Mouse (Mus musculus) forebrain, embryonic 13.5 days (tissue): ENCODE data around the gene Dnm3. TPM values are rescaled to one million over a fixed set of nuclear protein-coding genes. Genes with fewer than 3 reads are reported as not detected.
"Not testable (repeated sequence)": the region's sequence is repeated elsewhere in the genome, so short reads cannot be mapped to it uniquely, and the experiment has no call there.

Source experiments
- ATAC-seq: fragments of 200-750 bp; cut with Nextera tagmentation; 2 replicates; pipeline ENCODE4 v1.8.0; 2017
- H3K27ac ChIP-seq: fragments of 300-500 bp; sonication (generic); 2 replicates; pipeline ENCODE4 v1.5.1; 2015; ENCODE audit warnings: inconsistent platforms, mild to moderate bottlenecking, moderate library complexity
- H3K27me3 ChIP-seq: fragments of 300-500 bp; sonication (generic); 2 replicates; pipeline ENCODE4 v1.6.1; 2015; ENCODE audit warnings: mild to moderate bottlenecking, inconsistent platforms
- H3K36me3 ChIP-seq: fragments of 300-500 bp; sonication (generic); 2 replicates; pipeline ENCODE4 v1.6.1; 2015; ENCODE audit warnings: mild to moderate bottlenecking, inconsistent platforms; ENCODE audit not compliant: poor library complexity, severe bottlenecking
- H3K4me1 ChIP-seq: fragments of 300-500 bp; sonication (generic); 2 replicates; pipeline ENCODE4 v1.6.1; 2015; ENCODE audit warnings: inconsistent platforms
- H3K4me2 ChIP-seq: fragments of 300-500 bp; sonication (generic); 2 replicates; pipeline ENCODE4 v1.6.1; 2015; ENCODE audit warnings: inconsistent platforms, mild to moderate bottlenecking, moderate library complexity
- H3K4me3 ChIP-seq: fragments of 300-500 bp; sonication (generic); 2 replicates; pipeline ENCODE4 v1.5.1; 2015; ENCODE audit warnings: mild to moderate bottlenecking, inconsistent platforms
- H3K9ac ChIP-seq: fragments of 300-500 bp; sonication (generic); 2 replicates; pipeline ENCODE4 v1.6.1; 2015; ENCODE audit warnings: mild to moderate bottlenecking, inconsistent platforms
- H3K9me3 ChIP-seq: fragments of 300-500 bp; sonication (generic); replicated peaks from 2 replicates; pipeline ENCODE4 v1.6.1; 2016; ENCODE audit warnings: inconsistent platforms
- WGBS: fragments of 180-500 bp; shearing (Covaris S2); methylation state at CpG from one replicate; pipeline ENCODE4 v1.1.7; 2015; 5-methylcytosine and 5-hydroxymethylcytosine counted together
- polyA plus RNA-seq: library from polyadenylated mRNA; unstranded; fragments of >200 nt; fragmentation: Nextera tagmentation; extraction: Ambion mirVana; gene quantifications from 2 replicates; pipeline ENCODE4 v1.2.1, GENCODE M21; 2015

Dnm3 gene
- polyA plus RNA-seq, 1 experiment from 2014 or later = 15.1 TPM

- Histone ChIP-seq H3K4me3 (no peak overlapping the region), H3K4me2 (no peak overlapping the region), H3K36me3 (no peaks in the 10 kb centered on the region), H3K27me3 (no peaks in the 10 kb centered on the region), H3K9me3 (no peaks in the 10 kb centered on the region), H3K9ac (no peak overlapping the region), H3K27ac (no peak overlapping the region), H3K4me1 (peaks cover 27% of the 10 kb centered on the region)
- ATAC-seq = no peak
- WGBS = 15% methylated on average over 1 of the region's 1 CpGs
Observed at GRCm38 (mm10) chr1:162413791-162414190, 64.0 kb downstream of the Dnm3 start.

DNA sequence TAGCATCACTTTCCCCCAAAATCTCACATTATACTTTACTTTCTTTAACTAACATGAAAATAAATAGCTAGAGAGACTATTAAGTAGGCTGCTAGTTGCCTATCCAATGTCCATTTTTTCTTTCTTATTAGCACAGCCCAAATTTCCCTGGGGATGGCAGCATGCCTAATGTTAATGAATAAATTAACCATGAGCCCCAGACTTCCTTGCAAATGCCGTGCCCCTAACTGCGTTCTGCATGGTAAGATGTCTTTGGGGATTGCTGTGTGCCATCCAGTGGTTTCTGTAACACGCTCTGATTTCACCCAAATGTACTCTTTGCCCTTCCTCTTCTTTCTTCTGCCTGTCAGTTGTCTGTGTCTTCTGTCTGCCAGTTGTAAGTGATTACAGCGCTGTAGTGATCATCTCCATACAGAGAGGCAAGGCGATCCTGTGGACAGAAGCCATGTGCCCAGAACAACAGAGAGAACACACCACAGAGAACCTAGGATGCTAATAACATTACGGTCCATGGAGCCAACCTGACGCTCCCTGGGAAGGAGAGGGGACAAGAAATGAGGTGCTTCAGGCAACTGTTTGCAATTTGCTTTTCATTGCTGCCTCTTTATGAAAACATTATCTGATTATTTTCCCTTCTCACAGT, 64.9 kb downstream of the Dnm3 start:
- no peaks in the 10 kb centered on the region for H3K9me3 ChIP-seq
- H3K27ac ChIP-seq = no peak overlapping the region
- H3K27me3 ChIP-seq = no peaks in the 10 kb centered on the region
- H3K4me1 ChIP-seq = peaks cover 27% of the 10 kb centered on the region
- ATAC-seq = no peak
- H3K9ac ChIP-seq = no peak overlapping the region
- no peak overlapping the region for H3K4me3 ChIP-seq
- WGBS = 61% methylated on average over 7 of the region's 7 CpGs
- H3K4me2 ChIP-seq = no peak overlapping the region
- H3K36me3 ChIP-seq = no peaks in the 10 kb centered on the region

GRCm38 (mm10) chr1:162410207-162410965, 67.4 kb downstream of the Dnm3 start:
- no peaks in the 10 kb centered on the region for H3K9me3 ChIP-seq
- H3K36me3 ChIP-seq = no peaks in the 10 kb centered on the region
- ATAC-seq = peak; percentile 86
- peaks cover 19% of the 10 kb centered on the region for H3K4me1 ChIP-seq
- H3K27me3 ChIP-seq = no peaks in the 10 kb centered on the region
- no peak overlapping the region for H3K4me3 ChIP-seq
- peak overlapping the region; percentile 25; the same call in 1 of the 2 replicates for H3K4me2 ChIP-seq
- 0 out of 2 replicates have a peak overlapping the region, but pooled peaks have one; percentile 10 for H3K27ac ChIP-seq
- H3K9ac ChIP-seq = no peak overlapping the region
- WGBS = 46% methylated on average over 14 of the region's 14 CpGs

DNA sequence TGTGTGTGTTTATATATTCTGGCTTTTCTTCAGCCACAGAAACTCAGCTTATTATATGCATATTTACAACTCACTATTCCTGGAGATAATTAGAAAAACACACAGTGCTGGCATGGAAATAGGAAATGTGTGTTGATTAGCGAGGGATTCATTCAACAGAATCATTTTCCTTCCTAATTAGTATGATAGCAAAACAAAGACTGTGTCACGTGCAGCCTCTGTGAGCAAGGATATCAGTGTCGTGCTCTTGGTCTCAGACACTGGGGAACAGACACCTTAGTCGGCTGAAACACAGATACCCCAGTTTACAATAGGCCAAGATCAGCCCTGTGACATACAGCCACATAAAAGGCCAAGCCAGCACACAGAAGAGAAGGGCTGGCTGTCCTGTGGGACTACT, 83.3 kb downstream of the Dnm3 start:
- ATAC-seq = peak; percentile 71
- H3K4me3 ChIP-seq = no peak overlapping the region
- no peaks in the 10 kb centered on the region for H3K9me3 ChIP-seq
- peaks cover 7% of the 10 kb centered on the region for H3K4me1 ChIP-seq
- 25% methylated on average over 4 of the region's 4 CpGs for WGBS
- no peak overlapping the region for H3K4me2 ChIP-seq
- no peak overlapping the region for H3K9ac ChIP-seq
- H3K36me3 ChIP-seq = no peaks in the 10 kb centered on the region
- no peaks in the 10 kb centered on the region for H3K27me3 ChIP-seq
- H3K27ac ChIP-seq = 0 out of 2 replicates have a peak overlapping the region, but pooled peaks have one; percentile 10

- H3K27me3 ChIP-seq = no peaks in the 10 kb centered on the region
- H3K4me3 ChIP-seq = no peak overlapping the region
- H3K36me3 ChIP-seq = no peaks in the 10 kb centered on the region
- H3K27ac ChIP-seq = no peak overlapping the region
- 87% methylated on average over 5 of the region's 5 CpGs for WGBS
- H3K9me3 ChIP-seq = no peaks in the 10 kb centered on the region
- no peak overlapping the region for H3K4me2 ChIP-seq
- H3K4me1 ChIP-seq = no peaks in the 10 kb centered on the region
- no peak for ATAC-seq
- H3K9ac ChIP-seq = no peak overlapping the region
Observed at GRCm38 (mm10) chr1:162388442-162389165, 89.2 kb downstream of the Dnm3 start.

- 88% methylated on average over 1 of the region's 1 CpGs for WGBS
- not testable (repeated sequence) for H3K4me2 ChIP-seq, ATAC-seq, H3K27ac ChIP-seq, H3K4me3 ChIP-seq, H3K9ac ChIP-seq, H3K9me3 ChIP-seq, H3K27me3 ChIP-seq, H3K36me3 ChIP-seq, H3K4me1 ChIP-seq
Observed at GRCm38 (mm10) chr1:162373068-162373467, 104.8 kb downstream of the Dnm3 start.

GRCm38 (mm10) chr1:162369726-162370125, 108.1 kb downstream of the Dnm3 start:
- WGBS = 72% methylated on average over 4 of the region's 4 CpGs
- H3K4me3 ChIP-seq = no peak overlapping the region
- no peaks in the 10 kb centered on the region for H3K27me3 ChIP-seq
- no peaks in the 10 kb centered on the region for H3K36me3 ChIP-seq
- H3K9me3 ChIP-seq = no peaks in the 10 kb centered on the region
- no peak overlapping the region for H3K9ac ChIP-seq
- no peak overlapping the region for H3K27ac ChIP-seq
- ATAC-seq = no peak
- no peaks in the 10 kb centered on the region for H3K4me1 ChIP-seq
- H3K4me2 ChIP-seq = no peak overlapping the region

GRCm38 (mm10) chr1:162361978-162362377, 115.9 kb downstream of the Dnm3 start:
- Histone ChIP-seq H3K9ac (no peak overlapping the region), H3K27me3 (no peaks in the 10 kb centered on the region), H3K36me3 (no peaks in the 10 kb centered on the region), H3K4me3 (no peak overlapping the region), H3K4me2 (no peak overlapping the region), H3K27ac (no peak overlapping the region), H3K4me1 (peaks cover 23% of the 10 kb centered on the region), H3K9me3 (no peaks in the 10 kb centered on the region)
- 41% methylated on average over 5 of the region's 5 CpGs for WGBS
- ATAC-seq = peak; percentile 48

DNA sequence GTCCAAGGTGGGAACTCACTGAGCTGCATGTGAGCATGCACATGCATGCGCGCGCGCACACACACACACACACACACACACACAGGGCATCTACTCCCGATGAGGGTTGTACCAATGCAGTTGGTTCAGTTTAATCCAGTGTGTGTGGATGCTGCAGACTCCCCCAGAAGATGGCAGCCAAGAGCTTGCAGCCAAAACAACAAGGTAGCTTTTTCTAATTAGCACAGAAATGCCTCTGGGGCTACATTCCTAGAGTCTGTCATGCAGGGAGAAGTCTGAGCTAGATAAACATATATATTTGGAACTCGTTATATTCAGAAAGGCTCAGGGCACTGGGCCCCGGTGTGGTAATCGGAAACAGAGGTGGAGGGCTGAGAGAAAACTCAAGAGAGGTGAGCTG, 118.6 kb downstream of the Dnm3 start:
- no peak overlapping the region for H3K4me2 ChIP-seq
- H3K27me3 ChIP-seq = no peaks in the 10 kb centered on the region
- WGBS = 54% methylated on average over 8 of the region's 8 CpGs
- H3K36me3 ChIP-seq = no peaks in the 10 kb centered on the region
- H3K4me1 ChIP-seq = peaks cover 23% of the 10 kb centered on the region
- H3K9me3 ChIP-seq = no peaks in the 10 kb centered on the region
- H3K27ac ChIP-seq = no peak overlapping the region
- H3K9ac ChIP-seq = no peak overlapping the region
- no peak overlapping the region for H3K4me3 ChIP-seq
- ATAC-seq = peak; percentile 66

DNA sequence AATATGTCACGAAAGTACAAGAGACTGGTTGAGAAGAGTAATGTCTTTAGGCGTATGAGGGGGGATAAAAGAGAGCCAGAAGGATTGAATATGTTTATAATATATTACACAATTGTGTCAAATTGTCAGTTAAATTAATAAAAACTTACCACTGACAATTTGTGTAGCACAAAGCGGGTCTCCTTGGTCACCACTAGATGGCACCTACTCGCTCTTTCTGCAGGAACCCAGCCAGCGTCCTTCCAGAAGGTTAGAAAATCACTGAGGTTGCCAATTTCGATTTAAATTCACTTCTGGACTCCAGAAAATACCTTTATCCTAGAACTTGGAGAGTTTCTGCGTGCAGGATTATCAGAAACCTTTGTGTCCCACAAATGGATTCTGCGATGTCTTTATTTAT, 119.8 kb downstream of the Dnm3 start:
- no peak overlapping the region for H3K27ac ChIP-seq
- ATAC-seq = no peak; the same call in 1 of the 2 replicates
- no peaks in the 10 kb centered on the region for H3K27me3 ChIP-seq
- 38% methylated on average over 8 of the region's 8 CpGs for WGBS
- no peaks in the 10 kb centered on the region for H3K9me3 ChIP-seq
- no peak overlapping the region for H3K4me2 ChIP-seq
- H3K4me3 ChIP-seq = no peak overlapping the region
- H3K9ac ChIP-seq = no peak overlapping the region
- no peaks in the 10 kb centered on the region for H3K36me3 ChIP-seq
- peaks cover 23% of the 10 kb centered on the region for H3K4me1 ChIP-seq

DNA sequence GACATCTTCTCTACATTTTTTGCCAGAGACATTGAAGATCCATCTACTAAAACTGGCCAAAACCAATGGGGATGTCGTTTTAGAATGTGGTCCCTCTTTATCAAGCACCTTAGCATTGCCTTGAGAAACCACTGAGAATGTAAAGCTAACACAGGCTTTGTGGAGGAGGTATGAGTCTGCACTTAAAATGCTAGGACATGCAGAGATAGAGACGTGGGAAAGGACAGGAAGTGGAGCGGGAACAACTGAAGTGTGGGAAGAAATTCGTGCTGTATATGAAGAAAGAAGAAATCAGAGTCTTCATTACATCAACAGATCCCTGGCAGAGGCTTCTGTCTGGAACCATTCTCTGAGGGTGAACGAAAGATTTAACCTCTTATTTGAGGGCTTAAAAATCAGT, 121.4 kb downstream of the Dnm3 start:
- no peak for ATAC-seq
- no peak overlapping the region for H3K4me3 ChIP-seq
- no peaks in the 10 kb centered on the region for H3K27me3 ChIP-seq
- no peaks in the 10 kb centered on the region for H3K36me3 ChIP-seq
- H3K9me3 ChIP-seq = no peaks in the 10 kb centered on the region
- H3K27ac ChIP-seq = no peak overlapping the region
- peaks cover 9% of the 10 kb centered on the region for H3K4me1 ChIP-seq
- H3K4me2 ChIP-seq = no peak overlapping the region
- H3K9ac ChIP-seq = no peak overlapping the region
- 83% methylated on average over 5 of the region's 5 CpGs for WGBS

GRCm38 (mm10) chr1:162354780-162355179, 123.1 kb downstream of the Dnm3 start:
- Histone ChIP-seq H3K36me3 (no peaks in the 10 kb centered on the region), H3K9ac (no peak overlapping the region), H3K27ac (no peak overlapping the region), H3K27me3 (no peaks in the 10 kb centered on the region), H3K9me3 (no peaks in the 10 kb centered on the region), H3K4me2 (no peak overlapping the region), H3K4me3 (no peak overlapping the region), H3K4me1 (0 out of 2 replicates have a peak, but pooled peaks cover 2% of the 10 kb centered on the region)
- 76% methylated on average over 4 of the region's 4 CpGs for WGBS
- ATAC-seq = no peak
